Mouse (Mus musculus) gastrocnemius, postnatal 10 days (tissue): ENCODE data around the gene Rpusd2. TPM values are rescaled to one million over a fixed set of nuclear protein-coding genes. Genes with fewer than 3 reads are reported as not detected.
"Not testable (repeated sequence)": the region's sequence is repeated elsewhere in the genome, so short reads cannot be mapped to it uniquely, and the experiment has no call there.

Source experiments
- DNase-seq: peaks from one replicate; pipeline ENCODE4 v3.0.0; 2021; ENCODE audit warnings: mixed read lengths
- long read RNA-seq, 2 experiments: library from polyadenylated mRNA; stranded (forward); transcript quantifications; one replicate each; pipeline ENCODE4 v2.0.0; 2021
- total RNA-seq, 2 experiments: library from RNA; stranded (reverse); gene quantifications; 2 replicates each; pipeline ENCODE4 v1.2.3; 2021

The Rpusd2 gene
- total RNA-seq: 1 to 10 TPM; 3.8 to 4.3 TPM
- long read RNA-seq, experiment 1, partial matches to known transcripts: 0 of 5 reads
- long read RNA-seq, experiment 1, other reads (novel, unspliced or antisense): 1 of 5 reads
- long read RNA-seq, experiment 2, partial matches to known transcripts: 0 of 3 reads
- long read RNA-seq, experiment 2, other reads (novel, unspliced or antisense): 0 of 3 reads

DNA sequence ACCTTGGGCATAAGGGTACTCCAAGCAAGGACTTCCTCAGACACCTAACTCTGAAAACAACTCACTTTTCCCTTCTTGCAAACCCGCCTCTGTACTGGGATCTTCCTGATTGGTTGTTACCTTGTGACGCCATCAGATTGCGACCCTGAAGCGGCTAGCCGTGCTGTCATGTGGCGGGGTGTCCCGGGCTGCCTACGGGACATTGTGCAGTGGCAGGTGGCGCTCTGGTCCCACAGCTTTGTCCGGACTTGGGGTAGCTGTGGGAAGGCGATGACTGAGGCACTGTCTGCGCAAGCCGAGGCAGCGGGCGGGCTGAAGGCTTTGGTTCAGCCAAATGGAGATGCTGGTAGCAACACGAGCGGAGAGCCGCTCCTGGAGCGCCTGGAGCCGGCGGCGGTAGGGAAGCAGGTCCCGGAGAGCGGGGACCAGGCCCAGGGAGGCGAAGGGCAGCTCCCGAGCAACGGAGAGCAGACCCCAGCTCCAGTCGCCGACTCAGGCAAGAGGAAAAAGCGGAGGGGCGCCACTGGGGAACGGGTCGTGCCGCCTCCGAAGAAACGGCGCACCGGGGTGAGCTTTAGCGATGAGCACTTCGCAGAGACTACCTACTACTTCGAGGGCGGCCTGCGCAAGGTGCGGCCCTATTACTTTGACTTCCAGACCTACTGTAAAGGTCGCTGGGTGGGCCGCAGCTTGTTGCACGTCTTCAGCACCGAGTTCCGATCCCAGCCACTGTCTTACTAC is at the start of gene Rpusd2:
Gene Rpusd2 (plus strand): TSS at position 135 of the 741 bp plus-strand sequence.
- DNase-seq: peak; percentile 90

GRCm38 (mm10) chr2:118995490-118995889 is 39.1 kb upstream of the Rpusd2 start:
- no peak for DNase-seq

GRCm38 (mm10) chr2:118995919-118996797 is 38.4 kb upstream of the Rpusd2 start:
- no peak for DNase-seq

- DNase-seq: no peak
These were observed 37.8 kb upstream of the Rpusd2 start for GRCm38 (mm10) chr2:118996798-118997105.

GRCm38 (mm10) chr2:118998115-118998866 is 36.3 kb upstream of the Rpusd2 start:
- DNase-seq: no peak

- DNase-seq: no peak
These were observed 35.5 kb upstream of the Rpusd2 start for GRCm38 (mm10) chr2:118999025-118999639.

GRCm38 (mm10) chr2:119006886-119007285 is 27.7 kb upstream of the Rpusd2 start:
- DNase-seq: no peak

- DNase-seq: no peak
These were observed 25.2 kb upstream of the Rpusd2 start for GRCm38 (mm10) chr2:119009376-119009775.

DNA sequence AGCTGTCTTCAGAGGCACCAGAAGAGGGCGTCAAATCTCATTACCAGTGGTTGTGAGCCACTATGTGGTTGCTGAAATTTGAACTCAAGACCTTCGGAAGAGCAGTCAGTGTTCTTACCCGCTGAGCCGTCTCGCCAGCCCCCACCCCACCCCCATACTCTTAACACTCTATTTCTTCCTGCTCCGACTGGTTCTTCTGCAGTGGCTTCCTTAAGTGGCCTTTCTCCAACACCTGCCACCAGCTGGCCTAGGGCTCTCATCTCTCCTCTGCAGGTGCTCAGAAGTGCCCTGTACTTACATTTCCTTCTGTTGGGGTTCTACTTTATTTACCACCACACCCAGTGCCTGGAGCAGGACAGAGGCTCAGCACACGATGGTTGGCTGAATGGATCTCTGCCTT is 19.6 kb upstream of the Rpusd2 start:
- DNase-seq: no peak

DNA sequence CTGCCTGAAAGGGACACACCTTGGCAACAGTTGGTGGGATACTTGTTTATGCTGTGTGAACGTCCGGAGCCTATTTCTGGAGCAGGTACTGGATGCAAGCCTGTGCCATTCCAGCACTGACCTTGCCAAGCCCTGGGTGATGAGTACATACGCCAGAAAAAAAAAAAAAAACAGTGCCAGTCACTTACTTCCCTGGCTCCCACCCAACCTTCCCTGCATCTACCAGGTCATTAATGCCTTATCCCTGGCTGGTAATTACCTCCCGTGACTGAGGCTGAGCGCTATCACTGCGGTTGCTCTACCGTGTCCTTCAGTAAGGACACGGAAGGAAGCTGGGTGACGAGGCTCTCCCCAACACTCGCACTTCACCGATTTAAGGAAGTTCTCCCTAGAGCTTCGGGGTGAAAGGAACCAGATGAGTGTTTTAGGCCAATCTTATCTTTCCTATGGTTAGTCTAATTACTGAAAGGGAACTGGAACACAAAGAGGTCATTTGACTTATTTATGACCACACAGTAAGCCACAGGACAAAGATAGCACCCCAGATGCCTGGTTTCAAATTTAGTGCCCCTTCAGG is 18.9 kb upstream of the Rpusd2 start:
- peak; percentile 46 for DNase-seq

DNA sequence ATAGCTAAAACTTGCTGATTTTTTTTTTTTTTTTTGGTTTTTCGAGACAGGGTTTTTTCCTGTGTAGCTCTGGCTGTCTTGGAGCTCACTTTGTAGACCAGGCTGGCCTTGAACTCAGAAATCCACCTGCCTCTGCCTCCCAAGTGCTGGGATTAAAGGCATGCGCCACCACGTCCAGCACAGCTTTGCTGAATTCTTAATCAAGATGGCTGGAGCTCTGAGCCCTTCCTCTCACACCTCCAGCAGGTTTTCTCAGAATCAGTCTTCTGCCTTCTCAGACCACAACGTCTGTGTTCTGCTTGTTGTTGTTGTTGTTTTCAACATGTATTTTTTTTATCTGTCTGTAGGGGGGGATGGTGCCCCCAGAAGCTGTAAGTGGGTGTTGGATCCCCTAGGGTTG is 18.3 kb upstream of the Rpusd2 start:
- not testable (repeated sequence) for DNase-seq

DNA sequence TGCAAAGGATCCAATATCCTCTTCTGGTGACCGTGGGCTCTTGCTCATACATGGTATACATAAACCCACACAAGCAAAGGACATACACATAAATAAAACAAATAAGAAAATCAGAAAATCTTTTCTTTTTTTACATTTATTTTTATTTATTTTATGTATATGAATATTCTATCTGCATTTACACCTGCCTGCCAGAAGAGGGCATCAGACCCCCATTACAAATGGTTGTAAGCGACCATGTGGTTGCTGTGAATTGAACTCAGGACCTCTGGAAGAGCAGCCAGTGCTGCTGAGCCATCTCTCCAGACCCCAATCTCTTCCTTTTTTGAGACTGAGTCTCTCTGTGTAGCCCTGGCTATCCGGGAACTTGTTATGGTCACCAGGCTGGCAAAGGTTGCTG is 16.9 kb upstream of the Rpusd2 start:
- no peak for DNase-seq

DNA sequence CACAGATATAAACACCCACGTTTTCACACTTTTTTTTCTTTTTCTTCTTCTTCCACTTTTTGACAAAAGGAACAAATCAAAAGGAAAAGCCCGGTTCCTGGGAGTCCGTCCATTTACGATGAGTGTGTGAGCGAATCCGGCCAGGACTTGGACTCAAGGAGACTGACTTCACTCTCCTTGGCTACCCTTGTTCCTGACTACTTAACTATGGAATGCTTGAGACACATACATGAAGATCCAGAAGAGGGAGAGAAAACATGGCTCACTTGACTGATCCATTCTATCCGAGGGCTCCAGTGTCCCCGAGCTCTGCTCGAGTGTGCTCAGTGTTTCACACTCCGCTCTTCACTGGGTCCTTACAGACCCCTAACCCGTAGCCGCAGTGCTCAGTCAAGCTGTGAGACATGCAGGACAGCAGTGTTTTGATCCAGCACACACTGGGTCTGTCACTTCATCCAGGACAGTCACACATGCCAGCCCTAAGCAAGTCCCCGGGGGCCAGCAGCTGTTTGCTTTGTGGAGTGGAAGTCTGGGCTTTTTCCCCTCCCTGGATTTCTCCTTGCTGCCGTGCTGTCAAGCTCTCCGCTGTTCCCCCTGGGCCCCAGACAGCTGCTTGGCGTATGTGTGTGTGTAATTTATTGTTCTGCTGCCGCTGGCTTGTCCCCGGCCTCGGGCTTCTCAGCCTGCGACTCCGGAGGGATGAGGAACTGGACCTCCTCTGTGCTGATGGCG is 16.0 kb upstream of the Rpusd2 start:
- peak; percentile 73 for DNase-seq

DNA sequence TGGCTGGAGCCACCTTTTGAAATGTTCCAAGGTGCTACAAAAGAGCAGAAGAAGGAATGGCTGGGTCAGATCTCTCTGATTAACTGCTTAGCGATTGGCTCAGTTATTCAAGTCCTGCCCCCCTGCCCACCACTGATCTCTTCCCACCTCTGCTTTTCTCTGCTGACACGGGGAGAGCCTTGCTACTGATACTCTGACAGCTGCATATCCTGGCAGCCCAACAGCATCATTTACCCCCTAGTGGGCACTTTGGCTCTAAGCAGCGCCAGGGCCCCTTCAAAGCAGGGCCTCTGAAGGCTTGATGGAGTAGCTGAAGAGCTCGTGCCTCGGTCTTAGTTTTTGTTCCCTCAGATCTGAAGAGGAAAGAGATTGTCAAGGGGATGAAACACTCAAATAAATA is 15.5 kb upstream of the Rpusd2 start:
- peak; percentile 25 for DNase-seq

- DNase-seq: no peak
These were observed 15.1 kb upstream of the Rpusd2 start for GRCm38 (mm10) chr2:119019538-119019937.

DNA sequence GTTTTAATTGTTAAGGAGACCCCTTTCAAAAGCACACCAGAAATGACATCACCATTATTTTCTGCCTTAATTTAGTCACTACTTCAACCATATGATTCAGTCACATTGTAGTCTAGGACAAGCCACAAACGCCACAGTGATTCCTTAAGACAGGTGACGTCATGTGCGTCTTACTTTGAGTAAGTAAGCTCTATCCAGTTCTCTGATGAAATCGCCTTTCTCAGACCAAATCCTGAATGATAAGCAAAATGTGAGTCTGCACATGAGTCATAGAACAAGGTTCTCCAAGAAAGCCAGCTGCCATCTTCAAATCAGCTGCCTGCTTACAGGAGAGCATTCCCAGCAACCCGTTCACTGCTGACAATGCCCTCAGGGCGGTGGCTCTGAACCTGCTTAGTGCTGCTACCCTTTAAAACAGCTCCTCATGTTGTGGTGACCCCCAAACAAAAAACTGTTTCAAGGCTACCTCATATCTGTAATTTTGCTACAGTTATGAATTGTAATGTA is 11.4 kb upstream of the Rpusd2 start:
- DNase-seq: no peak

GRCm38 (mm10) chr2:119024536-119025238 is 9.9 kb upstream of the Rpusd2 start:
- DNase-seq: no peak

DNA sequence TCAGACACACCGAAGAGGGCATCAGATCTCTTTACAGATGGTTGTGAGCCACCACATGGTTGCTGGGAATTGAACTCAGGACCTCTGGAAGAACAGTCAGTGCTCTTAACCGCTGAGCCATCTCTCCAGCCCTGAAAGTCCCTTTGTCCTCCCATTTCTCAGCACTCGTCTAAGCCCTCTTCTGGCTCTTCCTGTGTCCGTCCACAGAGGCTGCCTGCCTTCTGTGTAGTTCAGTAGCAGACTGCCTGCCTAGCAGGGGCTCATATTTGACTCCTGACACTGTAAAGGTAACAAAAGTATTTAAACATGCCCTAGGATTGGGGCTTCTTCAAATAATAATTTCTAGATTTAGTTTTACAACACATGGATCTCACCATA is 9.4 kb upstream of the Rpusd2 start:
- DNase-seq: no peak

DNA sequence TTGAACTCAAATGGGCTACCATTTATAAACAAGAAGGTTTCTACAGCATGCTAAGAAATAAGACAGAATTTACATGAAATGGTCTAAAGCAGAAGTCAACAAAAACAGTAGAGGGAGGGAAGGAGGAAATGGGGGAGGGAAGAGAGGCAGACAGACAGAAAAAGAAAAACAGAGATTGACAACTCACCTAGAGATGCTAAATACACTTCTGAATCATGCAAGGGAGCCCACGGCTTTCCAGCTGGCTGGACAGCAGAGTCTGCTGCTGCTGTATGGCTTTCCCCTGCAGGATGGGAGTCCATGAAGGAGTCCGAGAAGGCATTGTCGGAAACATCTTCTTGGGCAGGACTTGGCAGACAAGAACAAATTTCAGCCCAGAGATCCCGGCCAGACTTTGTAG is 7.6 kb upstream of the Rpusd2 start:
- DNase-seq: no peak

- DNase-seq: peak; percentile 88
These were observed 5.5 kb upstream of the Rpusd2 start, which contains the start of gene Ccdc32 for GRCm38 (mm10) chr2:119028941-119029551. TSS of gene Ccdc32 (minus strand) at chr2:119029393.
